Mouse (Mus musculus) MEL (cell line): Measurements from ENCODE around the gene Msh3.
A peak's percentile ranks its signal among the peaks of the same experiment; 100 is the strongest.

Experiments
- CTCF ChIP-seq, 3 experiments: IDR thresholded peaks in 2 of 3; conservative IDR thresholded peaks in 1 of 3; 2 replicates each; pipeline ENCODE4 v1.5.1; 2011 to 2012; ENCODE audit warnings: low read length in 3 of 3, low read depth in 2 of 3, mild to moderate bottlenecking in 2 of 3, improper control_type of control experiment in 1 of 3, inconsistent platforms in 1 of 3, mixed read lengths in 1 of 3, moderate library complexity in 1 of 3; ENCODE audit not compliant: control insufficient read depth in 1 of 3, insufficient read depth in 1 of 3, poor library complexity in 1 of 3, severe bottlenecking in 1 of 3
- POLR2A ChIP-seq, 2 experiments: IDR thresholded peaks; 2 replicates each; pipeline ENCODE4 v1.6.1; 2011 to 2012; ENCODE audit warnings: low read length in 2 of 2, mild to moderate bottlenecking in 2 of 2, control low read depth in 1 of 2, improper control_type of control experiment in 1 of 2, low read depth in 1 of 2, moderate library complexity in 1 of 2; ENCODE audit not compliant: control insufficient read depth in 1 of 2, insufficient read depth in 1 of 2, poor library complexity in 1 of 2
- RCOR1 ChIP-seq: IDR thresholded peaks from 2 replicates; pipeline ENCODE4 v1.6.1; 2012; ENCODE audit warnings: low read depth, mild to moderate bottlenecking, inconsistent platforms, low read length, improper control_type of control experiment

GRCm38 (mm10) chr13:92357644-92358043, 2.8 kb upstream of the Msh3 start:
- TF ChIP-seq POLR2A (IDR thresholded peaks at IDR 0.05; ENCODE audit: control insufficient read depth in 1 of 2, insufficient read depth in 1 of 2, low read depth in 1 of 2, low read length in 2 of 2, poor library complexity in 1 of 2) (no peak), CTCF (IDR thresholded peaks at IDR 0.05 in 2 of 3, conservative IDR thresholded peaks at IDR 0.05 in 1 of 3; ENCODE audit: control insufficient read depth in 1 of 3, insufficient read depth in 1 of 3, low read depth in 2 of 3, low read length in 3 of 3, poor library complexity in 1 of 3, severe bottlenecking in 1 of 3) (peak; percentile 12 to 58 (median 15); a peak in 3 of 6 replicates), RCOR1 (no peak)
